Mouse (Mus musculus): ENCODE measurements around the gene G6pc.

- TF ChIP-seq ZC3H11A (IDR thresholded peaks at IDR 0.05; ENCODE audit: borderline replicate concordance, low read depth, low read length) (no peak), ZNF384 (IDR thresholded peaks at IDR 0.05; ENCODE audit: low read depth, low read length) (no peak), MAFK (IDR thresholded peaks at IDR 0.05; ENCODE audit: insufficient read depth, low read depth, low read length) (no peak)
These were observed 2.8 kb downstream of the G6pc start for GRCm38 (mm10) chr11:101370141-101370540.
